Mouse (Mus musculus): Measurements from ENCODE around the gene Rcl1. TPM values are rescaled to one million over a fixed set of nuclear protein-coding genes. Genes with fewer than 3 reads are reported as not detected.

The Rcl1 gene
- 18.0 to 23.4 TPM (median 19.9 TPM) in 4 replicates for total RNA-seq (2023; ENCODE audit: inconsistent age)

GRCm38 (mm10) chr19:29100874-29101542 is at the start of gene Rcl1:
Gene Rcl1 (plus strand): TSS chr19:29101375.

Other genes with a start within 250 kb of the Rcl1 start
- gene Plpp6, start 137.4 kb upstream of the Rcl1 start, total RNA-seq (2023; ENCODE audit: inconsistent age), result 8.5 to 9.5 TPM (median 8.9 TPM) in 4 replicates
- gene 4430402I18Rik, start 133.6 kb upstream of the Rcl1 start, total RNA-seq (2023; ENCODE audit: inconsistent age), result 0.32 to 1.4 TPM (median 0.74 TPM) in 3 of 4 replicates, not detected in the other
- gene Cdc37l1, start 111.0 kb upstream of the Rcl1 start, total RNA-seq (2023; ENCODE audit: inconsistent age), result 53.4 to 62.9 TPM (median 55.5 TPM) in 4 replicates
- 17.7 to 21.3 TPM (median 18.6 TPM) in 4 replicates for gene Ak3, start 53.4 kb upstream of the Rcl1 start, total RNA-seq (2023; ENCODE audit: inconsistent age)
- 55.9 to 65.1 TPM (median 58.8 TPM) in 4 replicates for gene Jak2, start 150.5 kb downstream of the Rcl1 start, total RNA-seq (2023; ENCODE audit: inconsistent age)
- 2.6 to 6.4 TPM (median 3.4 TPM) in 4 replicates for gene Insl6, start 224.0 kb downstream of the Rcl1 start, total RNA-seq (2023; ENCODE audit: inconsistent age)
- gene Rln1, start 233.3 kb downstream of the Rcl1 start, total RNA-seq (2023; ENCODE audit: inconsistent age), result not detected in 4 replicates

Measured in B cell, adult (primary cell).